Mouse (Mus musculus): ENCODE results near the gene Rprd1b. TPM values are rescaled to one million over a fixed set of nuclear protein-coding genes. Genes with fewer than 3 reads are reported as not detected.

Gene Rprd1b
- total RNA-seq, 2 experiments from 2014 or later: 50.9 to 58.1 TPM

GRCm38 (mm10) chr2:158113591-158114257 is 85.4 kb downstream of the Rprd1b start:
- DNase-seq (ENCODE audit: low spot score in 2 of 2): no peak
- intact Hi-C loops (cut with DNase I): no loop called here

GRCm38 (mm10) chr2:158114931-158115330 is 86.6 kb downstream of the Rprd1b start:
- intact Hi-C loops (cut with DNase I): no loop called here
- no peak for DNase-seq (ENCODE audit: low spot score in 2 of 2)

- intact Hi-C loops (cut with DNase I): no loop called here
- DNase-seq (ENCODE audit: low spot score in 2 of 2): no peak
Observed at GRCm38 (mm10) chr2:158115838-158116453, 87.6 kb downstream of the Rprd1b start.

- no peak for DNase-seq (ENCODE audit: low spot score in 2 of 2)
- intact Hi-C loops (cut with DNase I): no loop called here
Observed at GRCm38 (mm10) chr2:158116653-158117052, 88.4 kb downstream of the Rprd1b start.

GRCm38 (mm10) chr2:158119145-158119544 is 90.8 kb downstream of the Rprd1b start:
- no peak for DNase-seq (ENCODE audit: low spot score in 2 of 2)
- intact Hi-C loops (cut with DNase I): no loop called here

- no peak for DNase-seq (ENCODE audit: low spot score in 2 of 2)
- intact Hi-C loops (cut with DNase I): no loop called here
Observed at GRCm38 (mm10) chr2:158120211-158120610, 91.9 kb downstream of the Rprd1b start.

- intact Hi-C loops (cut with DNase I): no loop called here
- DNase-seq (ENCODE audit: low spot score in 2 of 2): no peak
Observed at GRCm38 (mm10) chr2:158120868-158121267, 92.6 kb downstream of the Rprd1b start.

GRCm38 (mm10) chr2:158121645-158122326 is 93.5 kb downstream of the Rprd1b start:
- no peak for DNase-seq (ENCODE audit: low spot score in 2 of 2)
- intact Hi-C loops (cut with DNase I): no loop called here

- intact Hi-C loops (cut with DNase I): no loop called here
Observed at GRCm38 (mm10) chr2:158122814-158123213, 94.5 kb downstream of the Rprd1b start.

GRCm38 (mm10) chr2:158127245-158127644 is 98.9 kb downstream of the Rprd1b start:
- intact Hi-C loops (cut with DNase I): no loop called here
- DNase-seq (ENCODE audit: low spot score in 2 of 2): no peak

More at GRCm38 (mm10) chr2:158122814-158123213, 94.5 kb downstream of the Rprd1b start:
- no peak for DNase-seq (ENCODE audit: low spot score in 2 of 2)

- intact Hi-C loops (cut with DNase I): no loop called here
- DNase-seq (ENCODE audit: low spot score in 2 of 2): no peak
Observed at GRCm38 (mm10) chr2:158127872-158128271, 99.6 kb downstream of the Rprd1b start.

- DNase-seq (ENCODE audit: low spot score in 2 of 2): no peak
- intact Hi-C loops (cut with DNase I): no loop called here
Observed at GRCm38 (mm10) chr2:158128461-158129130, 100.3 kb downstream of the Rprd1b start.

- no peak for DNase-seq (ENCODE audit: low spot score in 2 of 2)
- intact Hi-C loops (cut with DNase I): no loop called here
Observed at GRCm38 (mm10) chr2:158129291-158130002, 101.2 kb downstream of the Rprd1b start.

- DNase-seq (ENCODE audit: low spot score in 2 of 2): no peak
- intact Hi-C loops (cut with DNase I): no loop called here
Observed at GRCm38 (mm10) chr2:158130391-158130986, 102.2 kb downstream of the Rprd1b start.

- no peak for DNase-seq (ENCODE audit: low spot score in 2 of 2)
- intact Hi-C loops (cut with DNase I): no loop called here
Observed at GRCm38 (mm10) chr2:158131197-158131835, 103.0 kb downstream of the Rprd1b start.

GRCm38 (mm10) chr2:158132320-158132719 is 104.0 kb downstream of the Rprd1b start:
- intact Hi-C loops (cut with DNase I): no loop called here
- DNase-seq (ENCODE audit: low spot score in 2 of 2): no peak

GRCm38 (mm10) chr2:158133050-158133449 is 104.8 kb downstream of the Rprd1b start:
- intact Hi-C loops (cut with DNase I): no loop called here
- no peak for DNase-seq (ENCODE audit: low spot score in 2 of 2)

- no peak for DNase-seq (ENCODE audit: low spot score in 2 of 2)
- intact Hi-C loops (cut with DNase I): no loop called here
Observed at GRCm38 (mm10) chr2:158136205-158136604, 107.9 kb downstream of the Rprd1b start.

- DNase-seq (ENCODE audit: low spot score in 2 of 2): no peak
- intact Hi-C loops (cut with DNase I): no loop called here
Observed at GRCm38 (mm10) chr2:158137771-158138170, 109.5 kb downstream of the Rprd1b start.

Data from left cerebral cortex, postnatal 36 days (tissue).